Mouse (Mus musculus): ENCODE measurements around the gene Cit.

DNA sequence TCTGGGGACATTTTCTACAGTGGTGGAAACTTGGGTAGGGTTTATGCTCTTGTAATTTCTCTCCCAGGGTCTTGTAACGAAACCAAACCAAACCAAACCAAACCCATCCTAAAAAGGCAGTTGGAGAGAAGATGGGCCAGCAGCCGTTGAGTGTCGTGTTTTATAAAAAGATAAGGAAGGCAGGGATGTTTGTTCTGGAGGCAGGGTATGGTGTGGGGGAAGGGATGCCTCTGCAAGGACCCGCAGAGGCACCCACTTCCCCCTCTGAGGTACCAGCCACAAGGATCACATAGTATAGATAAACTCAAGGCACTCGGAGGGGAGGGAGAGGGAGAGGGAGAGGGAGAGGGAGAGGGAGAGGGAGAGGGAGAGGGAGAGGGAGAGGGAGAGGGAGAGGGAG lies 4.6 kb upstream of the Cit start:
- TF ChIP-seq CTCF (IDR thresholded peaks at IDR 0.05; ENCODE audit: low read depth, low read length) (no peak), POLR2AphosphoS5 (IDR thresholded peaks at IDR 0.05; ENCODE audit: insufficient replicate concordance, low read depth, low read length) (no peak), GATA1 (IDR thresholded peaks at IDR 0.05; ENCODE audit: borderline replicate concordance, low read length) (no peak), TAL1 (conservative IDR thresholded peaks at IDR 0.05; ENCODE audit: low read depth, low read length) (0 out of 2 replicates have a peak, but pooled peaks have one; percentile 14), GATA2 (IDR thresholded peaks at IDR 0.05; ENCODE audit: borderline replicate concordance, low read depth, low read length) (no peak)

Data from G1E (cell line).